Mouse (Mus musculus) testis, adult 2 months (tissue): Measurements from ENCODE around the gene Acadm. TPM values are rescaled to one million over a fixed set of nuclear protein-coding genes. Genes with fewer than 3 reads are reported as not detected.

Source experiments
- H3K27ac ChIP-seq: fragments of 200-500 bp; 2 replicates; pipeline ENCODE4 v1.5.1; 2012; ENCODE audit warnings: low read depth, low read length; ENCODE audit not compliant: control insufficient read depth, insufficient read depth
- H3K27me3 ChIP-seq: fragments of 200-500 bp; 2 replicates; pipeline ENCODE4 v1.6.1; 2012; ENCODE audit warnings: mild to moderate bottlenecking, low read length, moderate library complexity; ENCODE audit not compliant: control insufficient read depth, insufficient read depth
- H3K36me3 ChIP-seq: fragments of 200-500 bp; 2 replicates; pipeline ENCODE4 v1.6.1; 2012; ENCODE audit warnings: mild to moderate bottlenecking, low read length; ENCODE audit not compliant: control insufficient read depth, insufficient read depth
- H3K4me1 ChIP-seq: fragments of 200-500 bp; 2 replicates; pipeline ENCODE4 v1.6.1; 2012; ENCODE audit warnings: low read length; ENCODE audit not compliant: control insufficient read depth, insufficient read depth
- H3K4me3 ChIP-seq: fragments of 200-500 bp; 2 replicates; pipeline ENCODE4 v1.5.1; 2012; ENCODE audit warnings: low read depth, mild to moderate bottlenecking, low read length, moderate library complexity, mixed read lengths; ENCODE audit not compliant: control insufficient read depth
- CTCF ChIP-seq: fragments of 200-500 bp; IDR thresholded peaks from 2 replicates; pipeline ENCODE4 v1.5.1; 2012; ENCODE audit warnings: low read depth, mild to moderate bottlenecking, inconsistent platforms, low read length, moderate library complexity; ENCODE audit not compliant: control insufficient read depth, insufficient read depth, insufficient replicate concordance
- POLR2A ChIP-seq: fragments of 200-500 bp; IDR thresholded peaks from 2 replicates; pipeline ENCODE4 v1.6.1; 2012; ENCODE audit warnings: low read depth, mild to moderate bottlenecking, inconsistent platforms, low read length, moderate library complexity; ENCODE audit not compliant: control insufficient read depth
- polyA plus RNA-seq: library from polyadenylated mRNA; depleted of rRNA; stranded (reverse); fragments of >200 nt; gene quantifications from 2 replicates; pipeline ENCODE4 v1.2.3, GENCODE M21; 2012

Acadm gene
- polyA plus RNA-seq, 1 experiment = 13.3 TPM

DNA sequence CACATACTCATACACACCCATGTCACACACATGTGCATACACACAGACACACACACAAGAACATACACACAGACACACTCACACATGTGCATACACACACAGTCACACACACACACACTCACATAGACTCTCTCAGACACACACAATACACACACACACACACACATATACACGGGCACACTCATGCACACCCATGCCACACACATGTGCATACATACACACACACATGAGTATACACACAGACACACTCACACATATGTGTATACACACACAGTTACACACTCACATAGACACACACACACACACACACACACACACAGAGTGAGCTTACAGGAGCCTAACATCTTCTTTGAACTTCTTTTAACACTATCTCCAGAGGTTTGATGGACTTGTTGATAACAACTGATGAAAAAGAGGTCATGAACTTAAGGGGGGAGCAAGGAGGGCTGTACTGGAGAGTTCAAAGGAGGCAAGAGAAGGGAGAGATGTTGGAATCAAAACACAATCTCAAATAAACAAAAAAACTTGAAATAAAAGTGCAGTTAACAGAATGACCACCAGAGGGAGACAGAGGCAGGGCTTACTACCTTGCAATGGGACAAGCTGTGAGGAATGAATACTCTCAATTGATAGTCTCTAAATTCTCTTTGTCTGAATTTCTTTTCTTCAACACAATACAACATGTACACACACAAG, 14.8 kb upstream of the Acadm start:
- H3K27ac ChIP-seq = no peak overlapping the region
- no peak overlapping the region for H3K4me3 ChIP-seq
- no peaks in the 10 kb centered on the region for H3K36me3 ChIP-seq
- H3K4me1 ChIP-seq = no peaks in the 10 kb centered on the region
- no peaks in the 10 kb centered on the region for H3K27me3 ChIP-seq
- peak; percentile 20; the same call in 1 of the 2 replicates for TF ChIP-seq CTCF
- TF ChIP-seq POLR2A = no peak

DNA sequence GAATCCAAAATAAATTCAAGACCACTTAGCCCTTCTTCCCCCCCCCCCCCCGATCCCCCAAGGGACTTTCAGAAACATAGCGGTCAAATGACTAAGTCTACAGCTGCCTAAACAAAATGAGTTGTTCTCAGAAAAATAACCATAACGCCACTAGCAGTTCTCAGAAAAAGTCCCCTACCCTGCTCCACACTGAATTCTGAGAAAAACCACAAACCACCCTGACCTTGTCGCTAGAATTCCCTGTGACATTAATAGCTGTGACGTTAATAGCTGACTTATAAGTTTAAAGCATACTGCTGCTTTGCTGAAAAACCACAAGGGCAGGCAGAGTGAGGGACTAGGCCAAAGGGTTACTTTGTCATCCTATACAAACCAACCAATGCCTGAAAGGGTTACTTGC, 13.5 kb upstream of the Acadm start:
- TF ChIP-seq POLR2A = no peak
- H3K27me3 ChIP-seq = no peaks in the 10 kb centered on the region

GRCm38 (mm10) chr3:153948176-153948575, 3.7 kb upstream of the Acadm start:
- peak overlapping the region; percentile 62; the same call in 1 of the 2 replicates for H3K27ac ChIP-seq
- H3K36me3 ChIP-seq = no peaks in the 10 kb centered on the region
- no peaks in the 10 kb centered on the region; the same call in 1 of the 2 replicates for H3K4me1 ChIP-seq
- H3K4me3 ChIP-seq = no peak overlapping the region
- TF ChIP-seq CTCF = no peak
- no peak for TF ChIP-seq POLR2A
- no peaks in the 10 kb centered on the region for H3K27me3 ChIP-seq

More for the DNA sequence above, 13.5 kb upstream of the Acadm start:
- Histone ChIP-seq H3K36me3 (no peaks in the 10 kb centered on the region), H3K4me1 (no peaks in the 10 kb centered on the region), H3K4me3 (no peak overlapping the region), H3K27ac (no peak overlapping the region)

- Histone ChIP-seq H3K27ac (no peak overlapping the region), H3K4me3 (no peak overlapping the region), H3K27me3 (no peaks in the 10 kb centered on the region), H3K4me1 (no peaks in the 10 kb centered on the region; the same call in 1 of the 2 replicates), H3K36me3 (no peaks in the 10 kb centered on the region)
- TF ChIP-seq POLR2A = no peak
- TF ChIP-seq CTCF = no peak
Observed at GRCm38 (mm10) chr3:153947271-153947670, 2.8 kb upstream of the Acadm start.

GRCm38 (mm10) chr3:153943901-153944334, 514 bp downstream of the Acadm start:
- no peaks in the 10 kb centered on the region for H3K4me1 ChIP-seq
- H3K4me3 ChIP-seq = peak overlapping the region; percentile 84
- H3K27ac ChIP-seq = peak overlapping the region; percentile 3; the same call in 1 of the 2 replicates
- TF ChIP-seq POLR2A (no peak), CTCF (no peak)
- H3K27me3 ChIP-seq = no peaks in the 10 kb centered on the region
- H3K36me3 ChIP-seq = no peaks in the 10 kb centered on the region

DNA sequence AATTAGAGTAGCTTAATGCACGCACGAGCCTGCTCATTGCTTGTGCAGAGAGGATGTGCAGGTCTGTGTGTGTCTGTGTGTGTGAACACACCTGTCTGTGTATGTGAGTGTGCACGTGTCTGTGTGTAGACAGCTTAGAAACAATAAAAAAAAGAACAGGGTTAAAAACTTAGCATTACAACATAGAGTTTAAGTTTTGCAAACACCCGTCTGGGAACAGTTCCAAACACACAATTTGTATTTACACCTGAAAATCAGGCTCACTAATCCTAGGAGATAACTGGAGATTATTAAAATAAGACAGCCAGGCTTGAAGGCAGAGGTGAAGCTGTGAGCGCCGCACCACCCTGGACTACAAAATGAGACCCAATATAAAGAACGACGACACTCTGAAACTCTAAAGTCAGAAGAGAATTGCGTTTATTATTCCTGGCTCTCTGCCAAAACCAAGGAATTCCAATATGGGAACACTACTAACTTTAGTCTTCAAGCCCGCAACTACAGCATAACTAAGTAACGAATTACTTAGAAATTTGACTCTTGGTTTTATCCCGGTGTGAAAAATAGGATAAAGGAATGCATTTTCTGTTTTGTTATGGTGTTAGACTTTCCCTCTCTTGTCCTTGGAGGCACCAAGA, 1.3 kb downstream of the Acadm start:
- H3K4me1 ChIP-seq = no peaks in the 10 kb centered on the region
- H3K4me3 ChIP-seq = no peak overlapping the region
- no peak overlapping the region for H3K27ac ChIP-seq

DNA sequence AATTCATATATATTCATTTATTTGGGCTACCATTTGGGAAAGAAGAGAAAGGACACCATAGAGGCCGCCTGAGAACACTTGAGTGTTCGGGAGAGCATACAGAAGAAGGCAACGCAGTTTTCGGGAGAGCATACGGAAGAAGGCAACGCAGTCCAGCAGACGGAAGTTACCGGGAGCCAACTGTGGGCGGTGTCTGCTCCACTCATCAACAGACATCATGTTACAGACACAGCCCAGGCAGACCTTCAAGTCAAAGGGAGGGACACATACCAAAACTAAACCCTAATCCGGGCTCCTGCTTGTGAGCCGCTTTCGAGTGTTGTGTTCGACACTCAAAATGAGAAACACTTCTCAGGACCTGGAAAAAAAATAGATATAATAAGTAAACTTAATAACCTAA, 2.8 kb downstream of the Acadm start:
- no peak overlapping the region for H3K4me3 ChIP-seq
- no peaks in the 10 kb centered on the region for H3K4me1 ChIP-seq
- TF ChIP-seq CTCF (no peak), POLR2A (no peak)
- H3K27me3 ChIP-seq = no peaks in the 10 kb centered on the region
- H3K27ac ChIP-seq = no peak overlapping the region
- no peaks in the 10 kb centered on the region for H3K36me3 ChIP-seq

More for the DNA sequence above, 1.3 kb downstream of the Acadm start:
- Histone ChIP-seq H3K27me3 (no peaks in the 10 kb centered on the region), H3K36me3 (no peaks in the 10 kb centered on the region)
- TF ChIP-seq CTCF (no peak), POLR2A (no peak)
